Mouse (Mus musculus) embryonic fibroblast, embryonic 13.5 days (primary cell): ENCODE results near the gene Mlip.

Experiments used
- CTCF ChIP-seq: IDR thresholded peaks from 2 replicates; pipeline ENCODE4 v1.5.1; 2011; ENCODE audit warnings: mild to moderate bottlenecking, control low read depth, low read length, moderate library complexity, borderline replicate concordance; ENCODE audit not compliant: insufficient read depth
- POLR2A ChIP-seq: IDR thresholded peaks from 2 replicates; pipeline ENCODE4 v1.6.1; 2011; ENCODE audit warnings: low read depth, mild to moderate bottlenecking, control low read depth, low read length, moderate library complexity

- no peak for TF ChIP-seq CTCF
- no peak for TF ChIP-seq POLR2A
Observed at GRCm38 (mm10) chr9:77318346-77318745, 34.4 kb downstream of the Mlip start.
